Mouse (Mus musculus) layer of hippocampus, postnatal 25 days (tissue): ENCODE data around the gene Dlgap1. TPM values are rescaled to one million over a fixed set of nuclear protein-coding genes. Genes with fewer than 3 reads are reported as not detected.

Experiments
- microRNA-seq, 2 experiments: library from miRNA; unstranded; fragments of <30 nt; microRNA quantifications; one replicate each; pipeline ENCODE4 v1.2.0; 2021
- total RNA-seq, 2 experiments: library from RNA; stranded (reverse); gene quantifications; 2 replicates each; pipeline ENCODE4 v1.2.3; 2021

The Dlgap1 gene
- total RNA-seq, 2 experiments from 2014 or later = 490 to 540 TPM

Small RNA genes lying within 50 kb of the gene (microRNA-seq; reads per million reads assigned to microRNA genes)
- gene Mir1195 = 0 reads per million in 2 experiments
